Mouse (Mus musculus): Measurements from ENCODE around the gene Cox18.
A peak's percentile ranks its signal among the peaks of the same experiment; 100 is the strongest.
"Not testable (repeated sequence)": the region's sequence is repeated elsewhere in the genome, so short reads cannot be mapped to it uniquely, and the experiment has no call there.

The Cox18 gene

GRCm38 (mm10) chr5:90223534-90224381, at the start of gene Cox18:
Gene Cox18, minus strand, starts transcription at chr5:90224001.
- peak; percentile 98 for DNase-seq (ENCODE audit: extremely low read depth, low read depth)

GRCm38 (mm10) chr5:90262230-90262629, 38.4 kb upstream of the Cox18 start:
- not testable (repeated sequence) for DNase-seq (ENCODE audit: extremely low read depth, low read depth)

- DNase-seq (ENCODE audit: extremely low read depth, low read depth): no peak
These were observed 33.2 kb upstream of the Cox18 start for GRCm38 (mm10) chr5:90257023-90257422.

DNA sequence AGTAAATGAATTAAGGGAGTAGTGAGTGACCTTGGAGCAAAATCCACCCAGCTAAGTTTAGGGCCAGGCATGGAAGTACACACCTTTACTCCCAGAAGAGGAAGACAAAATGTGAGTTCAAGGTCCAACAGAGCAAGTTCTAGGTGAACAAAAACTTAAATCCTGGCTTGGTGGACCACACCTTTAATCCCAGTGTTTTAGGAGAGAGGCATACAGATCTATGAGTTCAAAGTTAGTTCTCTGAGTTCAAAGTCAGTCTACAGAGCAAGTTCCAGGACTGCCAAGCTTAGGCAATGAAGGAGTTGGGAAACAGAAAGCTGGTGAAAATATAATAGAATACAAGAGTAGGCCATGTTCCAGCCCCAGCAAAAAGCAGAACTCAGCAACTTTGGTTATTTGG, 23.7 kb upstream of the Cox18 start:
- no peak for DNase-seq (ENCODE audit: extremely low read depth, low read depth)

- DNase-seq (ENCODE audit: extremely low read depth, low read depth): no peak
These were observed 23.2 kb upstream of the Cox18 start for GRCm38 (mm10) chr5:90246987-90247386.

DNA sequence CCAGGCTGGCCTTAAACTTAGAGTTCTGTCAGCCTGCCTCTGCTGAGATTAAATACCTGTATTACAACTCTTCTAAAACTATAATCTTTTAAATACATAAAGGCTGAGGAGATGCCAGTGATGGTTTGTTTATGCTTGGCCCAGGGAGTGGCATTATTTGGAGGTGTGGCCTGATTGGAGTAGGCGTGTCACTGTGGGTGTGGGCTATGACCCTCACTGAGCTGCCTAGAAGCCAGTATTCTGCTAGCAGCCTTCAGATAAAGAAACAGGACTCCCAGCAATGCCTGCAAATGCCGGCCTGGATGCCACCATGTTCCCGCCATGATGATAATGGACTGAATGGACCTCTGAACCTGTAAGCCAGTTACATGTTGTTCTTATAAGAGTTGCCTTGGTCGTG, 22.8 kb upstream of the Cox18 start:
- no peak for DNase-seq (ENCODE audit: extremely low read depth, low read depth)

GRCm38 (mm10) chr5:90245416-90245815, 21.6 kb upstream of the Cox18 start:
- DNase-seq (ENCODE audit: extremely low read depth, low read depth): no peak

- no peak for DNase-seq (ENCODE audit: extremely low read depth, low read depth)
These were observed 11.4 kb upstream of the Cox18 start for GRCm38 (mm10) chr5:90235217-90235616.

- DNase-seq (ENCODE audit: extremely low read depth, low read depth): no peak
These were observed 9.5 kb upstream of the Cox18 start for GRCm38 (mm10) chr5:90233305-90233704.

DNA sequence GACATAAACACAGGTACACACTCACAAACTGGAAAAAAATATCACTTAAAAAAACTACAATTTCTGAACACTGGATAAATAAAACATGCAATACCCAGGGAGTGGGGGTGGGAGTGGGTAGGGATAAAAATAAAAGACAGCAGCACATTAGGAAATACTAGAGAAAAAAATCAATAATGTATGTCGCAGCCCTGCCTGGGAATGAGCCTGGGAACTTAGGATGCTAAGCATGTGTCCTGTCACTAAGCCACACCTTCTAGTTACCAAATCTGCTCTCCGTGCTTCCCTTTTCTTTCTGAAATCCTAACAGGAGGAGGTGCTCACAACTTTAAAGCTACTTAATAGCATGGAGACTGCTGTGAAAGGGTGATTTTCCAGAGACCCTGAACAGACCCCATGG, 6.0 kb upstream of the Cox18 start:
- no peak for DNase-seq (ENCODE audit: extremely low read depth, low read depth)

DNA sequence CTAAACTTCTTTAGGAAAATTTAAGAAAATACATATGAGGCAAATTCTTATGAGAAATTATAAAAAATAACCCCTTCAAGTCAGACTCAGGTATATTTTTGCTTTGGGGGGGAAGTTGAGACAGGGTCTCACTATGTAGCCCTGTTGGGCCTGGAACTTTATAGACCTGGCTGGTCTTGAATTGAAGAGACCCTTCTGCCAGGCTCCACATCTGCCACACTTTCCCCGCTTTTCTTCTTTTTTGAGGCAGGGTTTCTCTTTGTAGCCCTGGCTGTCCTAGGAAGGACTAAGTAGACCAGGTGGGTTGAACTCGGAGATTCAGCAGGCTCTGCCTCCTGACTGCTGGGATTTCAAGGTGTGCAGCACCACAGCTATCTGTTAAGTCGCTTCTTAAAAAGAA, 2.9 kb upstream of the Cox18 start:
- DNase-seq (ENCODE audit: extremely low read depth, low read depth): no peak

DNA sequence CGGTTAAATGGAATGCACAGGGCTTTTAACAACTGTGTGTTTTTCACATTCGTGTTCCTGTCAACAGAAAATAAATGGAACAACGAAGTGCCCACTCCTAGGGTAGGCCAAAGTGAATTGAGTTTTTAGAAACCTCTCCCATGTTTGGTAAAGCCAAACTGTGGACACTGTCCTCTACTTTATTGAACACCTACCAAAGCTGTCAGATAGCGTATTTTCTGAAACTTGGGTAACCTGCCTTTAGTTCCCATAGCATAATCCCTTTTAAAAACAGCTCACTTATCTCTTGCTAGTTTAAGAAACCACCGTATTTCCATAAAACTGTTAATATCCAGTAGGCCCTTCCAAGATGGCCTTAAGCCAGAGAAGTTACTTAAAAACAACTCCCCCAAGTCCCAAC, 929 bp upstream of the Cox18 start:
- DNase-seq (ENCODE audit: extremely low read depth, low read depth): no peak

DNA sequence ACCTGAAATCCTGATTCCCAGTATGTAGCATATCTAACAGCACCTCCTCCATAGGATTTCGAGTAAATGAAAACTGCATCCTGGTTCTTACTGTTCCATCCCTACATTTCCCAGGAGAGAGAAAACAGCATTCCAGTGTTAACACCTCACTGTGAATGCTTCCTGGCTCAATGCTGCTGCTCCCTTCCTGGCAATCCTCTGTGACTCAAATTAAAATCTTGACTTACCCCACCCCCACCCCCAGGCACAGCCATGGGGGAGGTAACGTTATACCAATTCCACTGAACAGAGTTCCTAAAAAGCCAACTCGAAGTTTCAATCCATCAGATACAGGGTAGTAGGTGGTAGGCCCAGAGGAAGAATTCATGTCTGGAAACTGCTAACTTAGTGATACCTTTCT, 864 bp downstream of the Cox18 start:
- DNase-seq (ENCODE audit: extremely low read depth, low read depth): no peak

DNA sequence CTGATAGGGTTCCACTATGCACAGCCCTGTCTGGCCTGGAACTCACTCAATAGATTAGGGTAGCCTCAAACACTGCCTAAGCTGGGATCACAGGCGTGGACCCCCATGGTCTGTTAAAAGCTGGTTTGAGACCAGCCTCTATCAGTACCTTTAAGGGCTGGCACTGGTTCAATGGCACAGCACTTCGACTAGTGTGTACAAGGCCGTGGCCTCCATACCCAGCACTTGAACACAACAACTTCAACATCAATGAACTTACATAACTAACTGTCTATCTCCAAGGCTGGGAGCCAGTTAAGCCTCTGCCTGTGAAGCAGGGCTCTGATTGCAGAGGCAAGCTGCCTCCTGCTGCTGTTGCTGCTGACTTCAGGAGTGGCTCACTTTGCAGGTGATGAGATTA, 6.0 kb downstream of the Cox18 start:
- no peak for DNase-seq (ENCODE audit: extremely low read depth, low read depth)

- DNase-seq (ENCODE audit: extremely low read depth, low read depth): no peak
These were observed 6.6 kb downstream of the Cox18 start for GRCm38 (mm10) chr5:90217226-90217625.

DNA sequence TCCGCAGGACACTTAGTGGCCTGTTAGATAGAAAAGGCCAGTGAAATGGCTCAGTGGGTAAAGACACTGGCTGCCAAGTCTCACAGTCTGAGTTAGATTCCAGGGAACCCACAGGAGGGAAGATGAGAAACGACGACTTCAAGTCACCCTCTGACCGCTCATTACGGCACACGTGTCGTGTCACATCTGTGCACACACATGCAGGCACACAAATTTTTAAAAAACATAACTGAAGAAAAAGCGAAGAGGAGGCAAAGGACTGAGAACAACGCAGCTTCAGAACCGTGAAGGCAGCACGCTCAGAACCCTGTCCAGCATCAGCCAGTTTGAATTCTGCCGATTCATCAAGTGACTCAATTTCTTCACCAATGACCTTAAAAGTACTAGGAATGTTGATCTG, 10.4 kb downstream of the Cox18 start:
- no peak for DNase-seq (ENCODE audit: extremely low read depth, low read depth)

DNA sequence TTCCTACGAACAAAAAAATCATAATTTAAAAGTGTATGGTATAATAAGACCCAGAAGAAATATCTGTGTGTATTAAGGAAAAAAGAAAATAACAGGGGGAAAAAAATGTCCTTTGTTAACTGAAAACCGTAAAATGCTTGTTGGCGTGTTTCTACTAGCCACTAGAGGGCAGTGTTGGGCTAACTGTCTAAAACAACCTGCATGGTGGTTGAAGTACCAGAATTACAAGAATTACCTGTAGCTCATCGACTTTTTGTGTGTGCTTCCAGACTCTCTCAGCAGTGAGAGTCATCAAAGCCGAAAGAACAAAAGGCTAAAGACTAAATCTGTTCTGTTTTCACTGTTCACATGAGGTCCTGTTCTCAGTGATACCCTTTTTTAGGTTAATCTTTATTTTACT, 20.6 kb downstream of the Cox18 start:
- peak; percentile 43 for DNase-seq (ENCODE audit: extremely low read depth, low read depth)

DNA sequence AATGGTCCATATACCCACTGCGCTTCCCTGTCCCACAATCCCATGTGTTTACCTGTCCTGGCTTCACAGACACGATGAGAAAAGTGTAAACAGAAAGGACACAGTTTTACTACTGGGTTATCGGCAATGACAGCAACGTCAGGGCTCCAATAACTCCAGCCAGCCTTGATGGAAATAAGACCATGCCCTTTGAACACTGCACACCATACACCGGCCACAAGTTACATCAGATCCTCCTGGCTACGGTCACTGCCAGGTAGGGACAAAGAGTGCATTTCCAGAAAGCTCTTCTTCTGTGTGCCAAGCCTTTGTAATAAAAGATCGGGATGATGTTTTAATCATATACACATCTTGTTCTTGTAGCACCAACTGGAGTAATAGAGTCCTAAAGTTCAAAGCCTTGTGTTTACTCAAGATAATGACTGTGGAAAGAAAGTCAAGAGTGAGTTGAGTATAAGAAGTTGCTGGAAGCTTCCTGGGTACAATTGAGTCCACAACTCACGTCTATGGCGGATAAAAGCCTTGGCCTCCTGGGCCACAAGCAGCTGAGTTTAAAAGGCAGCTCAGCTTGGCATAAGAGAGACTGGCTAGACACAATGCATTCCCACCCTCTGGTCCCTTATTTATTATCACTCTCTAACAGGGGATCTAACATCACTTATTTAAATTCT, 21.2 kb downstream of the Cox18 start:
- DNase-seq (ENCODE audit: extremely low read depth, low read depth): no peak

- no peak for DNase-seq (ENCODE audit: extremely low read depth, low read depth)
These were observed 23.7 kb downstream of the Cox18 start for GRCm38 (mm10) chr5:90199922-90200632.

- peak; percentile 46 for DNase-seq (ENCODE audit: extremely low read depth, low read depth)
These were observed 29.0 kb downstream of the Cox18 start for GRCm38 (mm10) chr5:90194831-90195230.

GRCm38 (mm10) chr5:90182782-90183181, 41.0 kb downstream of the Cox18 start:
- no peak for DNase-seq (ENCODE audit: extremely low read depth, low read depth)

GRCm38 (mm10) chr5:90179094-90179493, 44.7 kb downstream of the Cox18 start:
- no peak for DNase-seq (ENCODE audit: extremely low read depth, low read depth)

Data from MEL-GATA-1-ER (cell line).